Mouse (Mus musculus): ENCODE measurements around the gene Adora3. TPM values are rescaled to one million over a fixed set of nuclear protein-coding genes. Genes with fewer than 3 reads are reported as not detected.
A peak's percentile ranks its signal among the peaks of the same experiment; 100 is the strongest.

Gene Adora3
- polyA plus RNA-seq, 1 experiment from 2014 or later: 0.43 TPM

- Histone ChIP-seq H3K36me3 (ENCODE audit: control insufficient read depth, insufficient read depth) (no peaks in the 10 kb centered on the region), H3K4me1 (replicated peaks; ENCODE audit: control insufficient read depth, insufficient read depth, low read length) (peaks cover 5% of the 10 kb centered on the region; the same call in 1 of the 2 replicates), H3K27ac (ENCODE audit: low read depth, low read length) (no peak overlapping the region), H3K9me3 (ENCODE audit: control insufficient read depth) (no peaks in the 10 kb centered on the region), H3K9ac (ENCODE audit: low read depth, low read length) (no peak overlapping the region), H3K27me3 (replicated peaks; ENCODE audit: control insufficient read depth, insufficient read depth, low read length) (no peaks in the 10 kb centered on the region), H3K4me2 (replicated peaks; ENCODE audit: low read depth) (no peak overlapping the region), H3K4me3 (ENCODE audit: low read depth, low read length) (no peak overlapping the region)
- ATAC-seq: no peak
- TF ChIP-seq CTCF (IDR thresholded peaks at IDR 0.05; ENCODE audit: low read depth): no peak
- WGBS: 72% methylated on average over 2 of the region's 2 CpGs
Measured at GRCm38 (mm10) chr3:105898325-105898724, 27.7 kb downstream of the Adora3 start.

- H3K9me3 ChIP-seq (ENCODE audit: control insufficient read depth): no peaks in the 10 kb centered on the region
- 91% methylated on average over 11 of the region's 11 CpGs for WGBS
- no peak overlapping the region for H3K4me2 ChIP-seq (replicated peaks; ENCODE audit: low read depth)
- no peak overlapping the region for H3K4me3 ChIP-seq (ENCODE audit: low read depth, low read length)
- no peaks in the 10 kb centered on the region for H3K27me3 ChIP-seq (replicated peaks; ENCODE audit: control insufficient read depth, insufficient read depth, low read length)
- ATAC-seq: no peak
- H3K4me1 ChIP-seq (replicated peaks; ENCODE audit: control insufficient read depth, insufficient read depth, low read length): peaks cover 5% of the 10 kb centered on the region; the same call in 1 of the 2 replicates
- no peak overlapping the region for H3K27ac ChIP-seq (ENCODE audit: low read depth, low read length)
- no peaks in the 10 kb centered on the region for H3K36me3 ChIP-seq (ENCODE audit: control insufficient read depth, insufficient read depth)
- H3K9ac ChIP-seq (ENCODE audit: low read depth, low read length): no peak overlapping the region
- no peak for TF ChIP-seq CTCF (IDR thresholded peaks at IDR 0.05; ENCODE audit: low read depth)
Measured at GRCm38 (mm10) chr3:105898861-105899260, 28.2 kb downstream of the Adora3 start.

- Histone ChIP-seq H3K27me3 (replicated peaks; ENCODE audit: control insufficient read depth, insufficient read depth, low read length) (no peaks in the 10 kb centered on the region), H3K4me2 (replicated peaks; ENCODE audit: low read depth) (0 out of 2 replicates have a peak overlapping the region, but pooled peaks have one; percentile 13), H3K4me3 (ENCODE audit: low read depth, low read length) (no peak overlapping the region), H3K4me1 (replicated peaks; ENCODE audit: control insufficient read depth, insufficient read depth, low read length) (no peaks in the 10 kb centered on the region), H3K36me3 (ENCODE audit: control insufficient read depth, insufficient read depth) (no peaks in the 10 kb centered on the region), H3K27ac (ENCODE audit: low read depth, low read length) (no peak overlapping the region), H3K9ac (ENCODE audit: low read depth, low read length) (no peak overlapping the region), H3K9me3 (ENCODE audit: control insufficient read depth) (no peaks in the 10 kb centered on the region)
- ATAC-seq: 0 out of 2 replicates have a peak, but pooled peaks have one; percentile 17
- peak; percentile 95 for TF ChIP-seq CTCF (IDR thresholded peaks at IDR 0.05; ENCODE audit: low read depth)
- 40% methylated on average over 8 of the region's 8 CpGs for WGBS
Measured at GRCm38 (mm10) chr3:105899394-105900147, 28.9 kb downstream of the Adora3 start.

- H3K36me3 ChIP-seq (ENCODE audit: control insufficient read depth, insufficient read depth): no peaks in the 10 kb centered on the region
- H3K9me3 ChIP-seq (ENCODE audit: control insufficient read depth): no peaks in the 10 kb centered on the region
- H3K4me3 ChIP-seq (ENCODE audit: low read depth, low read length): no peak overlapping the region
- ATAC-seq: no peak
- no peak overlapping the region for H3K9ac ChIP-seq (ENCODE audit: low read depth, low read length)
- H3K4me1 ChIP-seq (replicated peaks; ENCODE audit: control insufficient read depth, insufficient read depth, low read length): no peaks in the 10 kb centered on the region
- no peak overlapping the region for H3K27ac ChIP-seq (ENCODE audit: low read depth, low read length)
- H3K27me3 ChIP-seq (replicated peaks; ENCODE audit: control insufficient read depth, insufficient read depth, low read length): no peaks in the 10 kb centered on the region
- H3K4me2 ChIP-seq (replicated peaks; ENCODE audit: low read depth): no peak overlapping the region
- TF ChIP-seq CTCF (IDR thresholded peaks at IDR 0.05; ENCODE audit: low read depth): no peak
- 75% methylated on average over 6 of the region's 6 CpGs for WGBS
Measured at GRCm38 (mm10) chr3:105900266-105900665, 29.6 kb downstream of the Adora3 start.

- H3K36me3 ChIP-seq (ENCODE audit: control insufficient read depth, insufficient read depth): no peaks in the 10 kb centered on the region
- 70% methylated on average over 3 of the region's 3 CpGs for WGBS
- H3K27me3 ChIP-seq (replicated peaks; ENCODE audit: control insufficient read depth, insufficient read depth, low read length): no peaks in the 10 kb centered on the region
- TF ChIP-seq CTCF (IDR thresholded peaks at IDR 0.05; ENCODE audit: low read depth): no peak
- no peak overlapping the region for H3K4me2 ChIP-seq (replicated peaks; ENCODE audit: low read depth)
- H3K9me3 ChIP-seq (ENCODE audit: control insufficient read depth): no peaks in the 10 kb centered on the region
- no peak overlapping the region for H3K4me3 ChIP-seq (ENCODE audit: low read depth, low read length)
- H3K9ac ChIP-seq (ENCODE audit: low read depth, low read length): no peak overlapping the region
- H3K4me1 ChIP-seq (replicated peaks; ENCODE audit: control insufficient read depth, insufficient read depth, low read length): no peaks in the 10 kb centered on the region
- no peak overlapping the region for H3K27ac ChIP-seq (ENCODE audit: low read depth, low read length)
- no peak for ATAC-seq
Measured at GRCm38 (mm10) chr3:105900716-105901115, 30.1 kb downstream of the Adora3 start.

- ATAC-seq: no peak
- 66% methylated on average over 4 of the region's 4 CpGs for WGBS
- no peaks in the 10 kb centered on the region for H3K9me3 ChIP-seq (ENCODE audit: control insufficient read depth)
- H3K27me3 ChIP-seq (replicated peaks; ENCODE audit: control insufficient read depth, insufficient read depth, low read length): no peaks in the 10 kb centered on the region
- H3K4me1 ChIP-seq (replicated peaks; ENCODE audit: control insufficient read depth, insufficient read depth, low read length): no peaks in the 10 kb centered on the region
- H3K4me2 ChIP-seq (replicated peaks; ENCODE audit: low read depth): no peak overlapping the region
- no peak for TF ChIP-seq CTCF (IDR thresholded peaks at IDR 0.05; ENCODE audit: low read depth)
- H3K9ac ChIP-seq (ENCODE audit: low read depth, low read length): no peak overlapping the region
- no peaks in the 10 kb centered on the region for H3K36me3 ChIP-seq (ENCODE audit: control insufficient read depth, insufficient read depth)
- H3K4me3 ChIP-seq (ENCODE audit: low read depth, low read length): no peak overlapping the region
- no peak overlapping the region for H3K27ac ChIP-seq (ENCODE audit: low read depth, low read length)
Measured at GRCm38 (mm10) chr3:105901468-105901867, 30.8 kb downstream of the Adora3 start.

Measured in intestine, postnatal 0 days (tissue).